Mouse (Mus musculus) embryonic fibroblast, embryonic 13.5 days (primary cell): ENCODE data around the gene Ap2a2. TPM values are rescaled to one million over a fixed set of nuclear protein-coding genes. Genes with fewer than 3 reads are reported as not detected.
A peak's percentile ranks its signal among the peaks of the same experiment; 100 is the strongest.

ENCODE experiments used
- H3K27ac ChIP-seq: 2 replicates; pipeline ENCODE4 v1.5.1; 2012; ENCODE audit warnings: low read length, control low read depth, inconsistent platforms; ENCODE audit not compliant: insufficient read depth
- H3K4me1 ChIP-seq: 2 replicates; pipeline ENCODE4 v1.6.1; 2011; ENCODE audit warnings: low read length; ENCODE audit not compliant: control insufficient read depth, insufficient read depth
- H3K4me3 ChIP-seq: 2 replicates; pipeline ENCODE4 v1.5.1; 2011; ENCODE audit warnings: mild to moderate bottlenecking, control low read depth, low read length; ENCODE audit not compliant: insufficient read depth
- CTCF ChIP-seq: IDR thresholded peaks from 2 replicates; pipeline ENCODE4 v1.5.1; 2011; ENCODE audit warnings: mild to moderate bottlenecking, control low read depth, low read length, moderate library complexity, borderline replicate concordance; ENCODE audit not compliant: insufficient read depth
- POLR2A ChIP-seq: IDR thresholded peaks from 2 replicates; pipeline ENCODE4 v1.6.1; 2011; ENCODE audit warnings: low read depth, mild to moderate bottlenecking, control low read depth, low read length, moderate library complexity
- polyA plus RNA-seq: library from polyadenylated mRNA; stranded (reverse); fragments of >200 nt; gene quantifications from 2 replicates; pipeline ENCODE4 v1.2.4, GENCODE M21; 2011; ENCODE audit warnings: low read depth; ENCODE audit not compliant: missing spikeins, insufficient read length

The Ap2a2 gene
- polyA plus RNA-seq, 1 experiment, result 128 TPM

DNA sequence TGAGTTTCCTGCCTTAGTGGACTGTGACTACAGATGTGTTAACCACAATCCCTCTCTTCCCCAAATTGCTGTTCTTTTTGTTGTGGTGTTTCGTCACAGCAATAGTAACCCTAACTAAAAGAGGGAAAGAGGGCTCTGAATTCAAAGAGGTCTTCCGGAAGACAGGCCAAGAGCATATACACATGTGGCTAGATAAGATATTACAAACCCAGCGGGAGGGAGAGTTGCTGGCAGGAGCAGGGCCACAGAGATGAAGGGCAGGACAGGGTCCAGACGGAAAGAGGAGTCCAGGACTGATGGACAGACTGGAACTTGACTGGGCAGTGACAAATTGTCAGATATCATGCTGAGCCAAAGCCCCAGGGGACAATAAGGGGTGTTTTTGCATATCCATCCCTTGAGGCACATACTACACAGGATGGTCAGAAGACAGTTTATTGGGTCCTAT, 3.6 kb upstream of the Ap2a2 start:
- Histone ChIP-seq H3K4me1 (peaks cover 5% of the 10 kb centered on the region), H3K4me3 (no peak overlapping the region), H3K27ac (no peak overlapping the region)
- TF ChIP-seq POLR2A (no peak), CTCF (no peak)

DNA sequence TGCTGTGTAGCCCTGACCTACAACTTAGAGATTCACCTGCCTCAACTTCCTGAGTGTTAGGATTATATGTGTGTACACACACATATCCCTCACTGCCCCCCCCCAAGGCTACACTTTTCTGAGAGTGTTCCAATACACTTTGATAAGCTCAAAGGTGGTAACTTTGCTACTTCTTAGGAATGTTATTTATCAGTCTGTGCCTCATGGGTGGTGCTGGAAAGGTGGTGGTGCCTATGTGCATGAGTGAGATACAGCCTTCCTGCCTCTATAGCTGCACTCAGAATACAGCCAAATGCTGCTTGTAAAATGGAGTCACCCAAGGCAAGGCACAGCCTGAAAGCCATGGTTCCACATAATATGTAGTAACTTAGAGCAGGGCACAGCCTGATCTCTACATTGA, 3.0 kb upstream of the Ap2a2 start:
- no peak for TF ChIP-seq CTCF
- TF ChIP-seq POLR2A, result no peak
- no peak overlapping the region for H3K27ac ChIP-seq
- no peak overlapping the region for H3K4me3 ChIP-seq
- H3K4me1 ChIP-seq, result peaks cover 5% of the 10 kb centered on the region

DNA sequence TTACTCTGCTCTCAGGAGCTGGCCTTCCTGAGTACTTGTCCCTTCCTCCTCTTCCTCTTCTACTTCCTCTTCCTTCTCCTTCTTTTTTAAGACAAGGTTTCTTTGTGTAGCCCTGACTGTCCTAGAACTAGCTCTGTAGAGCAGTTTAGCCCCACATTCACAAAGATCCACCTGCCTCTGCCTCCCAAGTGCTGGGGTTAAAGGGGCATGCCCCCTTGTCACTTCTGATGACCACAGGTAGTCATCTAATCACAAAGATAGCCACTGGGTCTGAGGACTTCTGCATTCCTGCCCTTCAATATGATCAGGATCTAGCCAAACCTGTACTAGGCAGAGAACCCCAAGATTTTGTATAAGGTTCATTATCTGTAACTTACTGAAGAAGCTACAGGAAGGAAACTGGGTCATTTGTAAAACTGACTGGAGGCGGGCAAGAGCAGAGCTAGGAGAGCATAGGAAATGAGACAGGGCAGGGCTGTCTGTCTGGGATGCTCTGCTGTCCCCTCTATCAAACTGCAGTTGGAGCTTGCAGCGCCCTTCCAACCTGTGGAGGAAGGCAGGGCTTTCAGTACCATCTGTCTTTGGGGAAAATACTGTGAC, 2.1 kb upstream of the Ap2a2 start:
- H3K4me3 ChIP-seq, result no peak overlapping the region
- TF ChIP-seq CTCF (no peak), POLR2A (no peak)

DNA sequence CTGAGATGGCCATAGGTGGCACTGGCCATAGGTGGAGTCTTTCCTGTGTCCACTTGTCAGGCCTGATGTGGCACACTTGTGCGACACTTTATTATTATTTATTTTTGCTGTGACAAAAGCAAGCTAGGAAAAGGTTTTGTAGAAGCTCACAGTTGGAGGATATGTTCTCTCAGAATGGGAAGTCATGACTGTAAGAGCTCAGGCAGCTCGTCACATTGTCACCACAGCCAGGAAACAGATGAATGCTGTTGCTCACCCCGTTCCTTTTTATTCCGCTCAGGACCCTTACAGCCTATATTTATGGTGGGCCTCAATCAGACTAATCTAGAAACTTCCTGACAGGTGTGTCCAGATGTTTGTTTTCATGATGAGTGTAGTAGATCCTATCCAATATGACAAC, 1.5 kb upstream of the Ap2a2 start:
- Histone ChIP-seq H3K4me3 (no peak overlapping the region), H3K27ac (no peak overlapping the region), H3K4me1 (peaks cover 9% of the 10 kb centered on the region)
- no peak for TF ChIP-seq POLR2A
- TF ChIP-seq CTCF, result no peak

More for the DNA sequence above, 2.1 kb upstream of the Ap2a2 start:
- Histone ChIP-seq H3K27ac (no peak overlapping the region), H3K4me1 (peaks cover 7% of the 10 kb centered on the region)

DNA sequence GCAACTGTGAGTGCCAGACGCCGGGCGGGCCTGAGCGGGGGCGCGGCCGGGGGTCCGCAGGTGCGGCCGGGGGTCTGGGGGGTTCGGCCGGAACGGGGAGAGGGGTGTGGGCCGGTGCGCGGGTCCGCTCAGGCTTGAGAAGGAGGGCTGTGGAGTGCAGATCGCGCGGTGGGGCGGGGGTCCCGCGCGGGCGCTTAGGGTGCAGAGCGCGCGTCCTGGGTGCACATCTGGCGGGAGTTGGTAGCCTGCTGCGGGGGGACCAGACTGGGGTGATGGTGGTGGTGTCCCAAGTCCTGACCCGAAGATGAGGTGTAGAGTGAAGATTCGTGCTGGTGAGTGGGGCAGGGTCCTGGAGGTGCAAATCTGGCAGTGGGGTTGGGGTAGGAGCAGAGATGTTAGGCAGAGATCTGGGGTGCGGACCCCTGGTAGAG, 463 bp downstream of the Ap2a2 start:
- Histone ChIP-seq H3K4me3 (peak overlapping the region; percentile 83), H3K27ac (peak overlapping the region; percentile 49), H3K4me1 (peaks cover 14% of the 10 kb centered on the region)
- TF ChIP-seq POLR2A, result no peak
- TF ChIP-seq CTCF, result no peak

DNA sequence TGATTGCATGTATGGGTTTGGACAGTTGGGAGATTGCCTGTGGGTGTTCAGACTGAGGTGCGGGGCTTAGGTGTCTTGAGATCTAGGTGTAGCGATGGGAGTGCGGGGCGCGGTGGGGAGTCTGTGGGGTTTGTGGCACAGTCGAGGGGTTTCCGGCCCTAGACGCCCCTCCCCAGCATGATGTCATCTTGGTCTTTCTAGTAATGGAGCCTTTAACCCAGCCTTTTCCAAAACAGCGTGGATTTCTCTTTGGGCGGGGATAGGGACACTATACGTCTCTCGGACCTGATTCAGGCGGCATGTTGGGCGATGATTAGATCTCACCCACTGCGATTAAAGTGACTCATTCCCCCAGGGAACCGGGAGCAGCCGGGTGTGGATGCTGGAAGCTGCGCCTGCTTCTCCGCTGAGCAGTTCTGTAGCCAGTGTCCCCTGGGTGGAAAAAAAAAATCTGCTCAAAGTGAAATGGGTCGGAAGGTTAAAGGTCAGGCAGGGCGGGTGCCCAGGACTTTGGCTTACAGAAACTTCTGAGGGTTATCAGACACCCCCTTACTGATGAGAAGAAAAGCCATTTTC, 967 bp downstream of the Ap2a2 start:
- peak overlapping the region; percentile 83 for H3K4me3 ChIP-seq
- peaks cover 15% of the 10 kb centered on the region for H3K4me1 ChIP-seq
- H3K27ac ChIP-seq, result peak overlapping the region; percentile 49
- TF ChIP-seq POLR2A (peak; percentile 33), CTCF (no peak)

DNA sequence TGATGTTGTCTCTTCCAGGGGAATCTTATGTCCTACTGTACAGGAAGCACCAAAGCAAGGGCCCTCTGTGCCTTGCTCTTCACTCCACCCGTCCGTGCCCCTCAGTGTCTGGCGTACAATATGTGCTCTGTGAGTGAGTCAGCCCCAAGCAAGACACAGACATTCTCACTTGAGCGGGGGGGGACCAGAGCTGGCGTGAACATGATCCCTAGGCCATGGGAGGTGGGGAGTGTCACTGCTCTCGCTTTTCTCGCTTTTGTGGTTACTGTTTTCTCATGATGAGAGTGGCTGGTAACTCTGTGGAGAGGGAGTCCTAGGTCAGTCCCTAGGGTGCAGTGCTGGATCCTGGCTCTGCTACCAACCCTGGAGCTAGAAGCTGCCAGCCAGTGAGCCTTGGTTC, 2.6 kb downstream of the Ap2a2 start:
- H3K27ac ChIP-seq, result peak overlapping the region; percentile 9

DNA sequence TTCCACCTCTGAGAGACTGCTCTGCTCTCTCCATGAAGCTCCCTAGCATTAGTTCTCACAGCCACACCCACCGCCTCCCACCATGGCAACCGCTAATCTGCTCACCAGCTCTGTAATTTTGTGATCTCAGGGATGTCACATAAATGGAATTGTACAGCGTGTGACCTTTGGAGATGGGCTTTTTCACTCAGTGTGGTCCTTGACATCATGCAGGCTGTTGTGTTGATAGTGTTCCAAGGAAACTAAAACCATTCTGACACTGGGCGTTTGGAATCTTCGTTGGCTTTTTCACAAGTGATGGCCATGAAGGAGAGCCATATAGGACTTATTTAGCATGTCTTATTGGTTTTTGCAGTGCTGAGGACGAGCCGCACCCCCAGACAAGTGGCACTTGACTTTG, 4.6 kb downstream of the Ap2a2 start:
- TF ChIP-seq CTCF, result no peak
- TF ChIP-seq POLR2A, result no peak
- no peak overlapping the region for H3K27ac ChIP-seq
- H3K4me1 ChIP-seq, result peaks cover 28% of the 10 kb centered on the region
- no peak overlapping the region for H3K4me3 ChIP-seq

More for the DNA sequence above, 2.6 kb downstream of the Ap2a2 start:
- Histone ChIP-seq H3K4me1 (peaks cover 26% of the 10 kb centered on the region), H3K4me3 (peak overlapping the region; percentile 83; the same call in 1 of the 2 replicates)
- TF ChIP-seq POLR2A, result peak; percentile 49; the same call in 1 of the 2 replicates
- TF ChIP-seq CTCF, result no peak

DNA sequence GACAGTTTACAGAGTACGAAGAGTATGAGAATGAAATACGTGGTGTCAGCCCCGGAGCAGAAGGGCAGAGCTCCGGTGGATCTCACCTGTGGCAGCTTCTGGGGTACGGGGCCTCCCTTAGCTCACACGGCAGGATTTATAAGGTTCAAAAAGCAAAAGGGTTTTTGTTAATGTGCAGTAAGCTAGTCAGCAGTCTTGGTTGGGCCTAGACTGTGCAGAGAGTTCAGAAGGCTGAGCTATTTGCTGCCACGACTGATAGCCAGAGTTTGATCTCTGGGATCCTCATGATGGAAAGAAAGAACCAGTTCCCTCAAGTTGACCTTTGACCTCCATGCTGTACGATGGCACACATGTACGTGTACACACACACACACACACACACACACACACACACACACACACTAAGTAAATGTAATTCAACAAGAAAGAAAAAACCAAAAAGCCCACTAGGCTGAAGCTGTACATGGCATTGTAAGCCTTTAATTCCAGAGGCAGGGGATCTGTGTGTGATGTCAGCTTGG, 7.4 kb downstream of the Ap2a2 start:
- Histone ChIP-seq H3K4me1 (peaks cover 28% of the 10 kb centered on the region), H3K4me3 (no peak overlapping the region)
- no peak for TF ChIP-seq CTCF
- no peak for TF ChIP-seq POLR2A

DNA sequence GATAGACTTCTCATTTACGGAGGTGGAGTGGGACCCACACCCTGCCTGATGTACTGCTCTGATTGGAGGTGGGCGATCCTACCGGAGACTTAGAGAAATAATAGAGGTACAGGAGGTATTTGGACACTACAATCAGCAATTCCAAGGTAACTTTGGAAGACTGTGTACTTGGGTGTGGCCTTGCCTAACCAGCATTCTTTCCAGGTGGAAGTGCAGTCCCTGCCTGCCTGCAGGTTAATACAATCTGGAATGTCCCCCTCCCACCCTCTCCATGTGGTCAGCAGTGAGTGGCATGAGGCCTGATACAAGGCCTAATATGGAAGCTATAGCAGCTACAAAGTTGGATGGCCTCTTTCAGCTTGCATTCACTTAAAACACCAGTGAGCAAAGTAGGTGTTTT, 7.9 kb downstream of the Ap2a2 start:
- no peak overlapping the region for H3K4me3 ChIP-seq
- H3K4me1 ChIP-seq, result peaks cover 25% of the 10 kb centered on the region
- H3K27ac ChIP-seq, result no peak overlapping the region
- TF ChIP-seq POLR2A (no peak), CTCF (no peak)

More for the DNA sequence above, 7.4 kb downstream of the Ap2a2 start:
- peak overlapping the region; percentile 42 for H3K27ac ChIP-seq
